Mouse (Mus musculus): ENCODE measurements around the gene Nt5dc3. TPM values are rescaled to one million over a fixed set of nuclear protein-coding genes. Genes with fewer than 3 reads are reported as not detected.

Gene Nt5dc3
- polyA plus RNA-seq, 1 experiment = 47.7 TPM

GRCm38 (mm10) chr10:86779816-86780500 is 1.2 kb downstream of the Nt5dc3 start:
- no peak for DNase-seq (ENCODE audit: low read depth)
- no peak for TF ChIP-seq POLR2A (IDR thresholded peaks at IDR 0.05; ENCODE audit: borderline replicate concordance, extremely low read depth, insufficient read depth, insufficient read length, poor library complexity, severe bottlenecking)
- no peak for TF ChIP-seq CTCF (IDR thresholded peaks at IDR 0.05; ENCODE audit: borderline replicate concordance, extremely low read depth, insufficient read depth, insufficient read length)

- TF ChIP-seq POLR2A (IDR thresholded peaks at IDR 0.05; ENCODE audit: borderline replicate concordance, extremely low read depth, insufficient read depth, insufficient read length, poor library complexity, severe bottlenecking) = no peak
- no peak for TF ChIP-seq CTCF (IDR thresholded peaks at IDR 0.05; ENCODE audit: borderline replicate concordance, extremely low read depth, insufficient read depth, insufficient read length)
- DNase-seq (ENCODE audit: low read depth) = no peak
Observed at GRCm38 (mm10) chr10:86781641-86782040, 2.8 kb downstream of the Nt5dc3 start.

GRCm38 (mm10) chr10:86782656-86783055 is 3.9 kb downstream of the Nt5dc3 start:
- TF ChIP-seq CTCF (IDR thresholded peaks at IDR 0.05; ENCODE audit: borderline replicate concordance, extremely low read depth, insufficient read depth, insufficient read length) = no peak
- TF ChIP-seq POLR2A (IDR thresholded peaks at IDR 0.05; ENCODE audit: borderline replicate concordance, extremely low read depth, insufficient read depth, insufficient read length, poor library complexity, severe bottlenecking) = no peak
- DNase-seq (ENCODE audit: low read depth) = no peak

- no peak for TF ChIP-seq POLR2A (IDR thresholded peaks at IDR 0.05; ENCODE audit: borderline replicate concordance, extremely low read depth, insufficient read depth, insufficient read length, poor library complexity, severe bottlenecking)
- no peak for TF ChIP-seq CTCF (IDR thresholded peaks at IDR 0.05; ENCODE audit: borderline replicate concordance, extremely low read depth, insufficient read depth, insufficient read length)
Observed at GRCm38 (mm10) chr10:86783561-86783960, 4.8 kb downstream of the Nt5dc3 start.

DNA sequence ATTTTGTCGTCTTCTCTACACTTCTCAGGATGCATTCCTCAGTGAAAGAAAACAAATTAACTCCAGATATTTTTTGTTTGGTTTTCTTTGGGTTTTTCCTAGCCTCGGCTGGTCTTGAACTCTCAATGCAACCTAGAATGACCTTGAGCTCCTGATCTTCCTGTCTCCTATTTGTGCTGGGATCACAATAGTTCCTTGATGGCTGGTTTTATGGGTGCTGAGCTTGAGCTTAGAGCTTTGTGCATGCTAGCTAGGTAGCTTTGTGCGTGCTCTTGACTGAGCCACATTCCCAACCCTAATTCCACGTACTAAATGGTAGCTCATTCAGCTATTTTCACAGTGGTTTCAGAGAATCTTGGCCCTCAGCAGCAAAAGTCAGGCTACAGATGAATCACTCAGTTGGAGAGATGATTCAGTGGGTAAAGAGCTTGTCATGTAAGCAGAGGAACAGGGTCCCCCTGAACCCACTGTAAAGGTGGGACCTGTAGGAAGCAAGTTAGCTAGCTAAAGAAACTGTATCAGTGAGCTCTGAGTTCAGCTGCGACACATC is 5.4 kb downstream of the Nt5dc3 start:
- TF ChIP-seq CTCF (IDR thresholded peaks at IDR 0.05; ENCODE audit: borderline replicate concordance, extremely low read depth, insufficient read depth, insufficient read length) (no peak), POLR2A (IDR thresholded peaks at IDR 0.05; ENCODE audit: borderline replicate concordance, extremely low read depth, insufficient read depth, insufficient read length, poor library complexity, severe bottlenecking) (no peak)
- no peak for DNase-seq (ENCODE audit: low read depth)

More at GRCm38 (mm10) chr10:86783561-86783960, 4.8 kb downstream of the Nt5dc3 start:
- no peak for DNase-seq (ENCODE audit: low read depth)

- no peak for DNase-seq (ENCODE audit: low read depth)
- no peak for TF ChIP-seq POLR2A (IDR thresholded peaks at IDR 0.05; ENCODE audit: borderline replicate concordance, extremely low read depth, insufficient read depth, insufficient read length, poor library complexity, severe bottlenecking)
- no peak for TF ChIP-seq CTCF (IDR thresholded peaks at IDR 0.05; ENCODE audit: borderline replicate concordance, extremely low read depth, insufficient read depth, insufficient read length)
Observed at GRCm38 (mm10) chr10:86785396-86785795, 6.6 kb downstream of the Nt5dc3 start.

DNA sequence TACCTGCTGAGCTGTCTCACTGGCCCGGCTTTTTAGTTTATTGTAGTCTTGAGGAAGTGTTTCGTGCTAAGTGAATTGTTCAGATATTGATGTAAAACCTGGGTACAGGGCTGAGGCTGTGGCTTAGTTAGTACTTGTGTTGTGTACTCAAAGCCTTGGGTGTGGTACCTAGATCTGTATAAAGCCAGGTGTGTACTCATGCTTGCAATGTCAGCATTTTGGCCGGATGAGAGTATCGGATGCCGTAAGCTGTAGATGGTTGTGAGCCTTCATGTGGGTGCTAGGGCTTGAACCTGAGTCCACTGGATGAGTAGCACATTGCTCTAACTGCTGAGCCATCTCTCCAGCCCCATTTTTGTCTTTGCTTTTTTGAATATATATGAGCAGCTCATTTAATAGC is 7.3 kb downstream of the Nt5dc3 start:
- TF ChIP-seq POLR2A (IDR thresholded peaks at IDR 0.05; ENCODE audit: borderline replicate concordance, extremely low read depth, insufficient read depth, insufficient read length, poor library complexity, severe bottlenecking) (no peak), CTCF (IDR thresholded peaks at IDR 0.05; ENCODE audit: borderline replicate concordance, extremely low read depth, insufficient read depth, insufficient read length) (no peak)
- DNase-seq (ENCODE audit: low read depth) = no peak

- TF ChIP-seq CTCF (IDR thresholded peaks at IDR 0.05; ENCODE audit: borderline replicate concordance, extremely low read depth, insufficient read depth, insufficient read length) (no peak), POLR2A (IDR thresholded peaks at IDR 0.05; ENCODE audit: borderline replicate concordance, extremely low read depth, insufficient read depth, insufficient read length, poor library complexity, severe bottlenecking) (no peak)
- DNase-seq (ENCODE audit: low read depth) = peak; percentile 75
Observed at GRCm38 (mm10) chr10:86788193-86788592, 9.4 kb downstream of the Nt5dc3 start.

DNA sequence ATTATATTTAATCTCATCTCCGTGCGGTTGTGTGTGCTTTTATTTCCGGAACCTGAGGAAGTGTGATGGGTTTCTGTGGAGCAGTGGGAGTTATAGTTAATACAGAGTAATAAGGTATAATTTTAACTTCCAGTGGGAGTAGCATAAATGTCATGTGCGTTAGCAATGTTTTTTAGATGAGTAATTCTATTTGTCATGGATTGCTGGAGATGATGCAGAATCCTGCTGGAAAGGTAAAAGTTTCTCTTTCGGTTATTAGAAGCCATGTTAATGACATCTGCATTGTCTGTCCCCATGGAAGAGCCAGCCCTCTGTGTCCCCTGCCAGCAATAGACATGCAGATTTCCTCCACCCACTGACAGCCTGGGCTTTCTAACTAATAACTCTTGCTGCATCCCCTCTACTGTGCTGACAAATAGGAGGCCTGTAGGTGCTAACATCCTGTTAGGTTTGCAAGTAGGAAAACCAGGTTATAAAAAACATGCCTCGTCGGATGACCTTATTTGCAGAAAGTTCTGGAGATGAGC is 10.4 kb downstream of the Nt5dc3 start:
- TF ChIP-seq POLR2A (IDR thresholded peaks at IDR 0.05; ENCODE audit: borderline replicate concordance, extremely low read depth, insufficient read depth, insufficient read length, poor library complexity, severe bottlenecking) (no peak), CTCF (IDR thresholded peaks at IDR 0.05; ENCODE audit: borderline replicate concordance, extremely low read depth, insufficient read depth, insufficient read length) (no peak)

GRCm38 (mm10) chr10:86791507-86792184 is 12.8 kb downstream of the Nt5dc3 start:
- TF ChIP-seq POLR2A (IDR thresholded peaks at IDR 0.05; ENCODE audit: borderline replicate concordance, extremely low read depth, insufficient read depth, insufficient read length, poor library complexity, severe bottlenecking) (no peak), CTCF (IDR thresholded peaks at IDR 0.05; ENCODE audit: borderline replicate concordance, extremely low read depth, insufficient read depth, insufficient read length) (no peak)
- no peak for DNase-seq (ENCODE audit: low read depth)

More for the DNA sequence above, 10.4 kb downstream of the Nt5dc3 start:
- no peak for DNase-seq (ENCODE audit: low read depth)

DNA sequence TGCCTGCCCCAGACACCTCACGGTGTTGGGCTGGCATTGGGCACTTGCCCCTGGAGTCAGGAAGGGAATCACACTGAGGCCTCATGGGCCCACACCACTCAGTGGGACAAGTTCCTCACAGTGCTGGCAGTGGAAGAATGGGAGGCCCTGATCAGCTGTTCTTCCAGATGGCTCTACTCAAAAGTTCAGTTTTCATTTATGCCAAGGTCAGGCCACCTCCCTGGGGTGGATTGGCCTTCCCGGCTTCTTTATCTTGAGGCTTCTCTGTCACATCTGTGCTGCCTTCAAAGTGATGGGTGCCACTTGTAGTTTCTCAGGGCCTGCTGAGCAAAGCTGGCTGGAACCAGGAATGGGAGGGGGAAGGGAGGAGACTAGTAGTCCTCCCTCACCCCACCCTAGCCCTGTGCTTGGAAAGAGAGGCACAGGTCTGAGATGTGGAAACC is 14.7 kb downstream of the Nt5dc3 start:
- no peak for DNase-seq (ENCODE audit: low read depth)
- TF ChIP-seq POLR2A (IDR thresholded peaks at IDR 0.05; ENCODE audit: borderline replicate concordance, extremely low read depth, insufficient read depth, insufficient read length, poor library complexity, severe bottlenecking) (no peak), CTCF (IDR thresholded peaks at IDR 0.05; ENCODE audit: borderline replicate concordance, extremely low read depth, insufficient read depth, insufficient read length) (no peak)
